Mouse (Mus musculus): ENCODE results near the gene Oprd1. TPM values are rescaled to one million over a fixed set of nuclear protein-coding genes. Genes with fewer than 3 reads are reported as not detected.

Oprd1 gene
- polyA plus RNA-seq, 2 experiments, result 0.18 to 0.65 TPM

DNA sequence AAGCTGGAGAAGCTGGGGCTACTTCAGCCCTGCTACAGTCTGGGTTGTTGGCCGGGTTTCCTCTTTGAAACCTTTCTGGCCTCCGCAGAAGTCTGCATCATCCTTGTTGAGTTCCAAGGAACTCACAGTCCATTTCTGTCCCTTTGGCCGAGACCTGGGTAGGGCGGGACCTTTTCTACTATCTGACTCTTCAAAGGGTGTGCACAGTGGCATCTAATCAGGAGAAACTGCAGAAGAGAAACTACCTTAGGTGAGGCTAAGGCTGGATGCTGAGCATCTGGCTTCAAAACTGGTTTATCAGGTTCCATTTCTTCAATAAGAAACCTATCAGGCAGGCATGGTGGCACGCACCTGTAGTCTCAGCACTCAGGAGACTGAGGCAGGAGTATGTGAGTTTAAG lies 79.7 kb downstream of the Oprd1 start:
- ATAC-seq (ENCODE audit: low FRiP score, low read depth) (no peak), DNase-seq (ENCODE audit: low spot score) (peak; percentile 15)
- no peaks in the 10 kb centered on the region for H3K36me3 ChIP-seq (ENCODE audit: control insufficient read depth, insufficient read depth, low read length)
- H3K27me3 ChIP-seq (ENCODE audit: control insufficient read depth, insufficient read depth, low read length), result no peaks in the 10 kb centered on the region
- TF ChIP-seq POLR2A (IDR thresholded peaks at IDR 0.05; ENCODE audit: borderline replicate concordance, extremely low read depth, insufficient read depth, insufficient read length), result no peak
- 86% methylated on average over 5 of the region's 5 CpGs for WGBS
- no peak overlapping the region for H3K4me3 ChIP-seq (replicated peaks; ENCODE audit: low read length)
- no peaks in the 10 kb centered on the region for H3K4me1 ChIP-seq (ENCODE audit: control insufficient read depth, insufficient read depth, low read length)
- H3K9ac ChIP-seq (ENCODE audit: low read depth, low read length, severe bottlenecking), result no peak overlapping the region
- H3K9me3 ChIP-seq (ENCODE audit: control insufficient read depth, low read length), result no peaks in the 10 kb centered on the region
- no peak overlapping the region for H3K4me2 ChIP-seq (replicated peaks; ENCODE audit: low read depth, low read length, severe bottlenecking)
- no peak overlapping the region for H3K27ac ChIP-seq (replicated peaks; ENCODE audit: low read depth, low read length)

DNA sequence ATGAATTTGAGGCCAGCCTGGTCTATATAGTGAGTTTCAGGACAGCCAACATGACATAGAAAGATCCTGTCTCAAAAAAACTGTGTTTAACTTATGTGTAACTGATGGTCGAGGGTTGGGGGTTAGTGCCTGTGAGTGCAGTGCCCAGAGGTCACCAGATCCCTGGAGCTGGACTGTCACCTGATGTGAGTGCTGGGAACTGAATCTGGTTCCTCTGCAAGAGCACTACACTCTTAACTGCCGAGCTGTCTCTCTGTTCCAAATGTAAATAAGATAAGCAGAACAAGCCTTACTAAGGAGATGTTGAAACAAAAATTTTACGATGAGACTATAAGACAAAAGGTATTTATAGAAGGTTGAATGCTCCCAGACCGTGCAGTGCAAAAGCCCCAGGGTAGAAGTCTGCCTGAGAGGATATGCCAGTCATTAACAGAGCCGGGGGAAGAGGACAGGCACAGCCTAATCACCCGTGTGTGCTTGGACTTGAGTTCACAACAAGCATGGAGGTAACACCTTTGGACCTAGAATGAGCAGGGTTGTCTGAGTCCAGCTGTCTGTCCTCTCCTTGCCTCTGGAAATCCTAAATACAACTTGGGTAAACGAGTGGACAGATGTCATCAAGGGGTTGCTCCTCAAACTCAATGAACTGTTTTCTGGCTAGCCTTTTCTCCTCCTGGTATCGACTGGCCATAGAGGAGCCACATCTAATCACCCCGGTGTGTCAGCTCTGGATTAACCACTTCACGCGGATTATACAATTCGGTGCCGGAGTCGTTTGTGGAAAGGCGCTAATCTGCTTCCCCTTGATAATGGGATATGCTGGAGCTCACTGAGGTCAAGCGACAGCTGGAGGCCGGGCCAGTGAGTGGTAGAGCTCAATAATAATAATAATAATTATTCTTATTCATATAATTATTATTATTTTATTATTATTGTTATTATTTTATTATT lies 81.1 kb downstream of the Oprd1 start:
- Histone ChIP-seq H3K4me3 (replicated peaks; ENCODE audit: low read length) (no peak overlapping the region), H3K9ac (ENCODE audit: low read depth, low read length, severe bottlenecking) (no peak overlapping the region), H3K9me3 (ENCODE audit: control insufficient read depth, low read length) (no peaks in the 10 kb centered on the region), H3K27ac (replicated peaks; ENCODE audit: low read depth, low read length) (no peak overlapping the region), H3K27me3 (ENCODE audit: control insufficient read depth, insufficient read depth, low read length) (no peaks in the 10 kb centered on the region), H3K4me2 (replicated peaks; ENCODE audit: low read depth, low read length, severe bottlenecking) (no peak overlapping the region), H3K36me3 (ENCODE audit: control insufficient read depth, insufficient read depth, low read length) (no peaks in the 10 kb centered on the region), H3K4me1 (ENCODE audit: control insufficient read depth, insufficient read depth, low read length) (no peaks in the 10 kb centered on the region)
- TF ChIP-seq POLR2A (IDR thresholded peaks at IDR 0.05; ENCODE audit: borderline replicate concordance, extremely low read depth, insufficient read depth, insufficient read length), result no peak
- no peak for ATAC-seq (ENCODE audit: low FRiP score, low read depth)
- no peak for DNase-seq (ENCODE audit: low spot score)
- 68% methylated on average over 17 of the region's 17 CpGs for WGBS

DNA sequence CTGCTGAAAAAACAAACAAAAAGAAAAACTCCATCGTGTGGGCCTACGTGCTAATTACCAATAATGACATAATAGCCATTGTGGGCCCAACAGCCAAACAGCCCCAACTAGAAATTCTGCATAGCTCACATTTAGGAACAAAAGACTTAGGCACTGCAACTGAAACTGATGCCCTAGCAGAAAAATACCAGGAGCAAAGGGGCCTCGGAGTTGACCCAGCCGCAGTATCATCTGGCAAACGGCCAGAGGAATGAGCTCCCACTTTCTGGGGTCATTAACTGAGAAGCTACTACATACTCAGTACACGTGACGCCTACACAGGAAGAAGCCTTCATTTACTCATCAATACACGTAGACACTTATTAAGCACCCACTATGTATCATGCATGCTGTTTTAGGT lies 82.0 kb downstream of the Oprd1 start:
- DNase-seq (ENCODE audit: low spot score), result no peak
- Histone ChIP-seq H3K36me3 (ENCODE audit: control insufficient read depth, insufficient read depth, low read length) (no peaks in the 10 kb centered on the region), H3K27ac (replicated peaks; ENCODE audit: low read depth, low read length) (no peak overlapping the region), H3K9ac (ENCODE audit: low read depth, low read length, severe bottlenecking) (no peak overlapping the region), H3K27me3 (ENCODE audit: control insufficient read depth, insufficient read depth, low read length) (no peaks in the 10 kb centered on the region), H3K4me3 (replicated peaks; ENCODE audit: low read length) (no peak overlapping the region), H3K4me1 (ENCODE audit: control insufficient read depth, insufficient read depth, low read length) (no peaks in the 10 kb centered on the region), H3K4me2 (replicated peaks; ENCODE audit: low read depth, low read length, severe bottlenecking) (no peak overlapping the region), H3K9me3 (ENCODE audit: control insufficient read depth, low read length) (no peaks in the 10 kb centered on the region)
- TF ChIP-seq POLR2A (IDR thresholded peaks at IDR 0.05; ENCODE audit: borderline replicate concordance, extremely low read depth, insufficient read depth, insufficient read length), result no peak
- WGBS, result 65% methylated on average over 8 of the region's 8 CpGs
- ATAC-seq (ENCODE audit: low FRiP score, low read depth), result no peak

Other genes starting within 250 kb of the Oprd1 start
- 25.3 and 35.4 TPM in 2 replicates for gene Tmem200b, start 222.7 kb downstream of the Oprd1 start, polyA plus RNA-seq (2012; rRNA removed)
- 9.5 and 12.8 TPM in 2 replicates for gene Tmem200b, start 222.7 kb downstream of the Oprd1 start, polyA plus RNA-seq (2014; fragmentation: Nextera tagmentation; extraction: Ambion mirVana)
- gene Gm10300, start 69.8 kb downstream of the Oprd1 start, polyA plus RNA-seq (2012; rRNA removed), result 0.08 and 0.12 TPM in 2 replicates
- gene Gm10300, start 69.8 kb downstream of the Oprd1 start, polyA plus RNA-seq (2014; fragmentation: Nextera tagmentation; extraction: Ambion mirVana), result 0.08 TPM in 1 of 2 replicates, not detected in the other
- gene Epb41, start 69.2 kb downstream of the Oprd1 start, polyA plus RNA-seq (2012; rRNA removed), result 60.6 and 61.3 TPM in 2 replicates
- gene Epb41, start 69.2 kb downstream of the Oprd1 start, polyA plus RNA-seq (2014; fragmentation: Nextera tagmentation; extraction: Ambion mirVana), result 76.0 and 76.4 TPM in 2 replicates
- 32.3 and 34.1 TPM in 2 replicates for gene Ythdf2, start 67.8 kb upstream of the Oprd1 start, polyA plus RNA-seq (2012; rRNA removed)
- gene Ythdf2, start 67.8 kb upstream of the Oprd1 start, polyA plus RNA-seq (2014; fragmentation: Nextera tagmentation; extraction: Ambion mirVana), result 109 and 118 TPM in 2 replicates
- 33.8 and 34.2 TPM in 2 replicates for gene Gmeb1, start 117.1 kb upstream of the Oprd1 start, polyA plus RNA-seq (2012; rRNA removed)
- gene Gmeb1, start 117.1 kb upstream of the Oprd1 start, polyA plus RNA-seq (2014; fragmentation: Nextera tagmentation; extraction: Ambion mirVana), result 28.4 and 34.0 TPM in 2 replicates
- 24.6 and 31.5 TPM in 2 replicates for gene Taf12, start 129.9 kb upstream of the Oprd1 start, polyA plus RNA-seq (2012; rRNA removed)
- 47.8 and 52.2 TPM in 2 replicates for gene Taf12, start 129.9 kb upstream of the Oprd1 start, polyA plus RNA-seq (2014; fragmentation: Nextera tagmentation; extraction: Ambion mirVana)
- gene Rab42, start 158.9 kb upstream of the Oprd1 start, polyA plus RNA-seq (2012; rRNA removed), result 2.0 TPM in 2 replicates
- gene Rab42, start 158.9 kb upstream of the Oprd1 start, polyA plus RNA-seq (2014; fragmentation: Nextera tagmentation; extraction: Ambion mirVana), result 1.0 and 1.2 TPM in 2 replicates
- gene Trnau1ap, start 185.1 kb upstream of the Oprd1 start, polyA plus RNA-seq (2012; rRNA removed), result 30.4 and 36.6 TPM in 2 replicates
- gene Trnau1ap, start 185.1 kb upstream of the Oprd1 start, polyA plus RNA-seq (2014; fragmentation: Nextera tagmentation; extraction: Ambion mirVana), result 74.4 and 77.5 TPM in 2 replicates
- gene Rcc1, start 209.1 kb upstream of the Oprd1 start, polyA plus RNA-seq (2012; rRNA removed), result 38.7 and 39.4 TPM in 2 replicates
- 41.3 and 42.0 TPM in 2 replicates for gene Rcc1, start 209.1 kb upstream of the Oprd1 start, polyA plus RNA-seq (2014; fragmentation: Nextera tagmentation; extraction: Ambion mirVana)

Data from limb, embryonic 14.5 days (tissue).